Mouse (Mus musculus): ENCODE measurements at regions not wholly inside any gene's neighbourhood (a gene's known extent, or its start where the extent isn't known, plus 50 kb on each side); places are given as distances from the start of the nearest gene placed in this dataset.
A peak's percentile ranks its signal among the peaks of the same experiment; 100 is the strongest.

DNA sequence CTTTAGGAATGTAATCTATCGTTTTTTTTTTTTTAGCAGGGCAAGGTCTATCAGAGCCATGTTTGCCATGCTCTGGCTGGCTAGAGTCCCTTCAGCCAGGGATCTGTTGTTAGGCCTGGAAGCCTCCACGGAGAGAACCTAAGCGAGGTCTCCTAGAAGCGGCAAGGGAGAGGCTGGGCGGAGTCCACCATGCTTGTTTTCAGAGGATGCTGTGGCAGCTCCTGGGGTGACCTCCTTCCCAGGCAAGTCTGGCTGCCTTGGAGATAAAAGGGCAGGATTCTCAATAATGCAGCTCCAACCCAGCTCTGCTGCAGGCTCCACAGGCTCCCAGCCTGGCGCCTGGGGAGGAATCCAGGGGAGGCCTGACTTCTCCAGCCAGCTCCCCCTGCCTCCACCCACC is 86.2 kb upstream of the Csf3r start:
- DNase-seq (ENCODE audit: low spot score), result no peak

- DNase-seq (ENCODE audit: low spot score), result no peak
These were observed 83.1 kb upstream of the Csf3r start for GRCm38 (mm10) chr4:125941266-125941665.

DNA sequence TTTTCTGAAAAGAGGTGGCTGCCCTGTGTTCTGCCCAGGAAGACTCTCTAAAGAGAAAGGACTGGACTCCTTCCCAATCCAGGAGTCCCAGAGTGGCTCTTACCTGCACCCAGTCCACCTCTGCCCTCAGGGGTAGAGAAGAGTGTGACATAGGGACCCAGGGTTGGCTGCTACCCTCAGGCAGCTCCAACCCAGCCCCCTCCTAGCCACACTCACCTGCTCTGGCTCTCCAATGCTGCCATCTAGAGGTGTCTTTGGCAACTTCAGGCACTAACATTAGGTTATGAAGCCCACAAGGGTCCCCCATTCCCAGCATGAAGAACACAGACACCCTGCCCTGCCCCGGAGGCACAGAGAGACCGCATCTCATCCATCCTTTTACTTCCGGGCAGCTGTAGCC is 82.4 kb upstream of the Csf3r start:
- DNase-seq (ENCODE audit: low spot score), result peak; percentile 29

DNA sequence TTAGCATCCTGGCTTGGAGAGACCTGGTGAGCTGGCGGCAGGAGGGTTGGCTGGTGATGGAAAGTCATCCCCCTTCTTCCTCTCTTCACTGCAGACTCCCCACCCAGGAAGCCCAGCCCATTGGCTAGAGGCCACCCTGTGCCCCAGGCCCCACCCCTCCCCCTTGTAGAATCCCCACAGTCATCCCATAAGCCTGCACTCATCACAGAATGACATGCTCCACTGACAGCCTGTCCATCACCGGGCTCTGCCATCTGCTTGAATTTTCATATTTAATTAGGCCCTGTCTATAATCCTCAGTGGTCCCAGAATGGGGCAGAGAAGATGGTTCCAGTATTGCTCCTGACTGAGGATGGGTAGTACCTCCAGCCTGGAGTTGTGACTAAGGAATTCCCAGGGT is 79.3 kb upstream of the Csf3r start:
- DNase-seq (ENCODE audit: low spot score), result no peak

DNA sequence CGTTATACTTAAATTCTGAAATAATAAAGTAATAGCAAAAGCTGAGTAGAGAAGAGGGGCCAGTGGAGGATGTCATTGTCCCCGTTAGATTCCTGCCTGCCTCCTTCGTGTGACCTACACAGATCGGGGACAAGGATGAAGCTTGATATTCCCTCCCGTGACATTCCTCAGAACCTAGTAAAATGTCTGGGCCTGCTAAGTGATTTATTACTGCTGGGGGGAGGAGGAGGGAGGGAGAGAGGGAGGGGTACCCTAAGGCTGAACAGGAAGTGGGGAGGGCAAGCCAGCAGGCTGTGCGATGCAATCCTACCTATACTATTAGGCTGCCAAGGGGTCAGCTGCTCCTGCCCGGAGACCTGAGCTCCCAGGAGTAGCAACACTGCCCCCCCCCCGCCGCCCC is 64.9 kb upstream of the Csf3r start:
- DNase-seq (ENCODE audit: low spot score), result no peak

GRCm38 (mm10) chr4:125960704-125961279 is 63.6 kb upstream of the Csf3r start:
- no peak for DNase-seq (ENCODE audit: low spot score)

DNA sequence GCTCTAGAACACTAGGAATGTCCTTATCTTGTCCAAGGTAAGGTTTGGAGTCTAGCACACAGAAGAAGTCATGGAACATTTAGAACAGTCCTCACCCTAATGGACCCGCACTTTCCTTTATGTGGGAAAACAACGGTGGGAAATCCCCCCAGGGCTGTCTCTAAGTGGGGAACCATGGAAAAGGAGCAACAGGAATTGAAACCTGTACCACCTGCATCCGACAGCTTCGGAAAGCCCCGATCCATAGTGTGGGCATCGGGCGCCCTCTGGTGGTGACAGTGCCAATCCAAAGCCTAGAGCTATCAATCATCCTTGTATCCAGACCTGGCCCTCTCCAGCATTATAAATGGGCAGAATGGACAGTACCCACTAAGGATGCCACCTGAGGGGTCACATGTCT is 61.7 kb upstream of the Csf3r start:
- DNase-seq (ENCODE audit: low spot score), result peak; percentile 61
